Mouse (Mus musculus): Measurements from ENCODE around the gene B9d1.

B9d1 gene

GRCm38 (mm10) chr11:61540642-61541041, 35.7 kb downstream of the B9d1 start:
- no peak for DNase-seq (ENCODE audit: low spot score)

- DNase-seq (ENCODE audit: low spot score) = no peak
Observed at GRCm38 (mm10) chr11:61541106-61541505, 36.2 kb downstream of the B9d1 start.

GRCm38 (mm10) chr11:61545586-61545985, 40.6 kb downstream of the B9d1 start:
- DNase-seq (ENCODE audit: low spot score) = no peak

- DNase-seq (ENCODE audit: low spot score) = no peak
Observed at GRCm38 (mm10) chr11:61546452-61546851, 41.5 kb downstream of the B9d1 start.

GRCm38 (mm10) chr11:61547710-61548109, 42.8 kb downstream of the B9d1 start:
- no peak for DNase-seq (ENCODE audit: low spot score)

- no peak for DNase-seq (ENCODE audit: low spot score)
Observed at GRCm38 (mm10) chr11:61550631-61551030, 45.7 kb downstream of the B9d1 start.

GRCm38 (mm10) chr11:61553015-61553754, 48.2 kb downstream of the B9d1 start:
- DNase-seq (ENCODE audit: low spot score) = no peak

GRCm38 (mm10) chr11:61559572-61559971, 54.6 kb downstream of the B9d1 start:
- DNase-seq (ENCODE audit: low spot score) = no peak

GRCm38 (mm10) chr11:61562421-61562820, 57.5 kb downstream of the B9d1 start:
- no peak for DNase-seq (ENCODE audit: low spot score)
